Mouse (Mus musculus): Measurements from ENCODE around the gene Cep152.

The Cep152 gene

GRCm38 (mm10) chr2:125624127-125624685 lies 707 bp downstream of the Cep152 start:
- no peak for DNase-seq

- DNase-seq: no peak
Measured at GRCm38 (mm10) chr2:125623211-125623610, 1.7 kb downstream of the Cep152 start.

- no peak for DNase-seq
Measured at GRCm38 (mm10) chr2:125620213-125620907, 4.6 kb downstream of the Cep152 start.

- DNase-seq: no peak
Measured at GRCm38 (mm10) chr2:125615858-125616424, 9.0 kb downstream of the Cep152 start.

GRCm38 (mm10) chr2:125615440-125615839 lies 9.5 kb downstream of the Cep152 start:
- no peak for DNase-seq

GRCm38 (mm10) chr2:125606220-125606845 lies 18.6 kb downstream of the Cep152 start:
- DNase-seq: no peak

GRCm38 (mm10) chr2:125604646-125605045 lies 20.3 kb downstream of the Cep152 start:
- DNase-seq: peak; percentile 52

GRCm38 (mm10) chr2:125602970-125603369 lies 21.9 kb downstream of the Cep152 start:
- DNase-seq: no peak

- DNase-seq: no peak
Measured at GRCm38 (mm10) chr2:125598958-125599357, 26.0 kb downstream of the Cep152 start.

- no peak for DNase-seq
Measured at GRCm38 (mm10) chr2:125598251-125598650, 26.7 kb downstream of the Cep152 start.

GRCm38 (mm10) chr2:125594786-125595185 lies 30.1 kb downstream of the Cep152 start:
- DNase-seq: no peak

- DNase-seq: no peak
Measured at GRCm38 (mm10) chr2:125594072-125594471, 30.8 kb downstream of the Cep152 start.

- no peak for DNase-seq
Measured at GRCm38 (mm10) chr2:125591895-125592294, 33.0 kb downstream of the Cep152 start.

- no peak for DNase-seq
Measured at GRCm38 (mm10) chr2:125589287-125589686, 35.6 kb downstream of the Cep152 start.

- no peak for DNase-seq
Measured at GRCm38 (mm10) chr2:125581081-125581480, 43.8 kb downstream of the Cep152 start.

- no peak for DNase-seq
Measured at GRCm38 (mm10) chr2:125577670-125578069, 47.2 kb downstream of the Cep152 start.

GRCm38 (mm10) chr2:125576498-125576897 lies 48.4 kb downstream of the Cep152 start:
- DNase-seq: no peak

- DNase-seq: no peak
Measured at GRCm38 (mm10) chr2:125575766-125576165, 49.1 kb downstream of the Cep152 start.

GRCm38 (mm10) chr2:125563884-125564283 lies 61.0 kb downstream of the Cep152 start:
- no peak for DNase-seq

GRCm38 (mm10) chr2:125562407-125562806 lies 62.5 kb downstream of the Cep152 start:
- DNase-seq: no peak

- no peak for DNase-seq
Measured at GRCm38 (mm10) chr2:125560037-125560436, 64.9 kb downstream of the Cep152 start.

GRCm38 (mm10) chr2:125558634-125559589 lies 66.0 kb downstream of the Cep152 start:
- DNase-seq: peak; percentile 6

- DNase-seq: no peak
Measured at GRCm38 (mm10) chr2:125555830-125556229, 69.1 kb downstream of the Cep152 start.
